Mouse (Mus musculus): Measurements from ENCODE around the gene Enpp6. TPM values are rescaled to one million over a fixed set of nuclear protein-coding genes. Genes with fewer than 3 reads are reported as not detected.

Enpp6 gene
- polyA plus RNA-seq, 1 experiment from 2014 or later: 6.1 TPM

DNA sequence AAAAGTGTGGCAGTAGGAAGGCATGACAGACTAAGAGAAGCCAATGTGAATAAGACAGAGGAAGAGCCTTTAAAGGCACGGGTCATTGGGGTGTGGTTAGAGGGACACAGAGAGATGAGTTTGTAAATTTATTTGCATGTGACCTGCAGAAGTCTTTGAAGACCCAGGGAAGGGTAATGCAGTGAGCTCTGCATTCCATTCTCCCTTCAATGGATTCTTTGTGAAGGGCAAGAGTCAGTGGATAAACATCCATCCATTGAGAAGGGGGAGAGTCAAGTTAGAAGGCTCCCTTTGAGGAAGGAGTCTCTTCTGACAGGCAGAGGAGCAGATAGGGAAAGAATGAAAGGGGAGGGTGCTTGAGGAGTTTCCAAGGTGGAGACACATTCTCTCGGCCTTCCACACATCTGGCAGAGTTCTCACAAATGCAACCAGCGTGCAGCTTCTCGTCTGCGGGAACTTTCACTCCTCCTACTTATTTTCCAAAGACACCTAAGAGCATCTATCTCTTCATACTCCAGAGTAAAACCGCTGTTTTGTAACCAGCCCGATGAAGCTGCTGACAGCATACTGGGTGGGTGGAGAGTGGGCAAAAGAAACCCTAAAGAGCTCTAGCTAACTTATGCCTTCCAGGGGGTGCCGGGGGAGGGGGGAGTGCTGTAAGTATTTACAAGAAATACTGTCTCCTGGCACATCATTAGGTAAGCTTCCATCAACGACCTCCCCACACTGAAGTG, 9.4 kb downstream of the Enpp6 start:
- Histone ChIP-seq H3K9me3 (ENCODE audit: control insufficient read depth, low read length) (no peaks in the 10 kb centered on the region), H3K9ac (ENCODE audit: low read length) (no peak overlapping the region), H3K4me3 (ENCODE audit: control insufficient read depth in 1 of 2, insufficient read depth in 1 of 2, low read depth in 1 of 2, low read length in 2 of 2) (no peak overlapping the region), H3K27ac (replicated peaks in 1 of 2; ENCODE audit: control insufficient read depth in 1 of 2, insufficient read depth in 1 of 2, low read depth in 2 of 2, low read length in 2 of 2) (no peak overlapping the region), H3K36me3 (ENCODE audit: control insufficient read depth, insufficient read depth, low read length) (no peaks in the 10 kb centered on the region), H3K4me1 (ENCODE audit: control insufficient read depth in 2 of 2, insufficient read depth in 2 of 2, low read length in 2 of 2) (no peaks in the 10 kb centered on the region; a peak in 1 of 4 replicates), H3K4me2 (ENCODE audit: low read length) (no peak overlapping the region), H3K27me3 (ENCODE audit: control insufficient read depth, insufficient read depth, low read length) (no peaks in the 10 kb centered on the region)
- WGBS: 43% methylated on average over 9 of the region's 9 CpGs
- ATAC-seq (ENCODE audit: insufficient number of reproducible peaks, insufficient read depth, low FRiP score, low read depth): no peak

DNA sequence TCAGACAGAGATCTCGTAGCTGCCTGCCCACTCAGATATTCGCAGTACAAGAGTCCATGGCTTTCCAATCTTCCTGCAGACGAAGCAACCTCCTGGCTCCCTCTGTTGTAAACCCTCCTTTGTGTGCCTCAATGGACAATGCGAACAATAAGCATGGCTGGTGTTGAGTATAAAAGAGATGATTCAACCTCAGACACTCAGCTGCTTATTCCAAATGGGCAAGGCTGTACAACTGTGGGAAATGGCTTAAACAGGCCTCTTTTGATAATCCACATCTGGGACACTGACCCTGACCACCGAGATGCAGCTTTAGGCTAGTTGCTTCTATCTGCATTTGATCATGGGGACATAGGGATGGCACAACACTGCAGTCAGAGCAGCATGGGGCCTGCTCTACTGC, 19.0 kb downstream of the Enpp6 start:
- Histone ChIP-seq H3K27ac (replicated peaks in 1 of 2; ENCODE audit: control insufficient read depth in 1 of 2, insufficient read depth in 1 of 2, low read depth in 2 of 2, low read length in 2 of 2) (no peak overlapping the region), H3K4me3 (ENCODE audit: control insufficient read depth in 1 of 2, insufficient read depth in 1 of 2, low read depth in 1 of 2, low read length in 2 of 2) (no peak overlapping the region), H3K36me3 (ENCODE audit: control insufficient read depth, insufficient read depth, low read length) (no peaks in the 10 kb centered on the region), H3K4me1 (ENCODE audit: control insufficient read depth in 2 of 2, insufficient read depth in 2 of 2, low read length in 2 of 2) (no peaks in the 10 kb centered on the region), H3K27me3 (ENCODE audit: control insufficient read depth, insufficient read depth, low read length) (no peaks in the 10 kb centered on the region), H3K9ac (ENCODE audit: low read length) (no peak overlapping the region), H3K9me3 (ENCODE audit: control insufficient read depth, low read length) (no peaks in the 10 kb centered on the region), H3K4me2 (ENCODE audit: low read length) (no peak overlapping the region)
- no peak for ATAC-seq (ENCODE audit: insufficient number of reproducible peaks, insufficient read depth, low FRiP score, low read depth)
- 72% methylated on average over 5 of the region's 5 CpGs for WGBS

DNA sequence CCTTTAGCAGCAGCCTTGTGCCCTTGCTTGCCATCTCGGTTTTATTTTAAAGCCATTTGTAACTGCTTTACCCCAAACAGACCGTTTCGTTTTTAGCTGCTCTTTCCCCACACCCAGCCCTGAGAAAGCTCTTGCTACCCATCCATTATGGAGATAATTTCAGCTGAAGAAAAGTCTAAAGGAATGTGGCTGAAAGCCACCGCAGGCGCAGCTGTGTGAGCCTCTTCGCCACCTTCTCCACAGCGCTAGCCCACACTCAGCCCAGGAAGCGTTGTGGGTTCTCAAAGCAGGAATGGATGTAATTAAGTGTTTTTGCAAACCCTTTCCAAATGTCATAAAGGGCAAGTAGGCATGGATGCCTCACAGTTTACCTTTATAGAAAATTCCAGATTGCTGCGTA, 20.1 kb downstream of the Enpp6 start:
- H3K4me1 ChIP-seq (ENCODE audit: control insufficient read depth in 2 of 2, insufficient read depth in 2 of 2, low read length in 2 of 2): no peaks in the 10 kb centered on the region
- no peak overlapping the region for H3K4me3 ChIP-seq (ENCODE audit: control insufficient read depth in 1 of 2, insufficient read depth in 1 of 2, low read depth in 1 of 2, low read length in 2 of 2)
- H3K9ac ChIP-seq (ENCODE audit: low read length): no peak overlapping the region
- ATAC-seq (ENCODE audit: insufficient number of reproducible peaks, insufficient read depth, low FRiP score, low read depth): no peak
- H3K4me2 ChIP-seq (ENCODE audit: low read length): no peak overlapping the region
- 77% methylated on average over 9 of the region's 9 CpGs for WGBS
- H3K9me3 ChIP-seq (ENCODE audit: control insufficient read depth, low read length): no peaks in the 10 kb centered on the region
- H3K36me3 ChIP-seq (ENCODE audit: control insufficient read depth, insufficient read depth, low read length): no peaks in the 10 kb centered on the region
- H3K27ac ChIP-seq (replicated peaks in 1 of 2; ENCODE audit: control insufficient read depth in 1 of 2, insufficient read depth in 1 of 2, low read depth in 2 of 2, low read length in 2 of 2): no peak overlapping the region
- no peaks in the 10 kb centered on the region for H3K27me3 ChIP-seq (ENCODE audit: control insufficient read depth, insufficient read depth, low read length)

DNA sequence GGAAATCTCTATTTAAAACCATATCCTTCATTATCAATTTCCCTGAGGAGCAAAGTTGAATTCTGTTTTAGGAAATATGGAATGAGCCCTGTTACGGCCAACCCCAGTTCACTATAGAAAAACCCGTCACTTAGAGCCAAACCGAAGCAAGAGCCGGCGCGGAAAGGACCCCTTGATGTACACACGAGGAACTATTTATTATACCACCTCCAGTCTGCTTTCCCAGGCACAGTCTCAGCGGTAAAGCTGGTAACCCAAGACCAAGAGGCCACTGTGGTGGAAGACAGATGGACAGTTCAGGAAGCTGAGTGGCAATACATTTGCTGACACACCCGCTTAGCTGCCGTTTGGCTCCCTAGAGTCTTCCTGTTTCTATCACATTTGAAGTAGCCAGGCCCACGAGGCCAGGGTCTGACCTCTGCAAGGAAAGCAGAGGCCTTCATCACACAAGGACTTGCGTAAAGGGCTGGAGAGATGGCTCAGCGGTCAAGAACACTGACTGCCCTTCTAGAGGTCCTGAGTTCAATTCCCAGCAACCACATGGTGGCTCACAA, 21.6 kb downstream of the Enpp6 start:
- Histone ChIP-seq H3K9ac (ENCODE audit: low read length) (no peak overlapping the region), H3K9me3 (ENCODE audit: control insufficient read depth, low read length) (no peaks in the 10 kb centered on the region), H3K4me3 (ENCODE audit: control insufficient read depth in 1 of 2, insufficient read depth in 1 of 2, low read depth in 1 of 2, low read length in 2 of 2) (no peak overlapping the region), H3K4me2 (ENCODE audit: low read length) (no peak overlapping the region), H3K27me3 (ENCODE audit: control insufficient read depth, insufficient read depth, low read length) (no peaks in the 10 kb centered on the region), H3K36me3 (ENCODE audit: control insufficient read depth, insufficient read depth, low read length) (no peaks in the 10 kb centered on the region), H3K4me1 (ENCODE audit: control insufficient read depth in 2 of 2, insufficient read depth in 2 of 2, low read length in 2 of 2) (no peaks in the 10 kb centered on the region), H3K27ac (replicated peaks in 1 of 2; ENCODE audit: control insufficient read depth in 1 of 2, insufficient read depth in 1 of 2, low read depth in 2 of 2, low read length in 2 of 2) (no peak overlapping the region)
- 82% methylated on average over 13 of the region's 13 CpGs for WGBS
- no peak for ATAC-seq (ENCODE audit: insufficient number of reproducible peaks, insufficient read depth, low FRiP score, low read depth)

DNA sequence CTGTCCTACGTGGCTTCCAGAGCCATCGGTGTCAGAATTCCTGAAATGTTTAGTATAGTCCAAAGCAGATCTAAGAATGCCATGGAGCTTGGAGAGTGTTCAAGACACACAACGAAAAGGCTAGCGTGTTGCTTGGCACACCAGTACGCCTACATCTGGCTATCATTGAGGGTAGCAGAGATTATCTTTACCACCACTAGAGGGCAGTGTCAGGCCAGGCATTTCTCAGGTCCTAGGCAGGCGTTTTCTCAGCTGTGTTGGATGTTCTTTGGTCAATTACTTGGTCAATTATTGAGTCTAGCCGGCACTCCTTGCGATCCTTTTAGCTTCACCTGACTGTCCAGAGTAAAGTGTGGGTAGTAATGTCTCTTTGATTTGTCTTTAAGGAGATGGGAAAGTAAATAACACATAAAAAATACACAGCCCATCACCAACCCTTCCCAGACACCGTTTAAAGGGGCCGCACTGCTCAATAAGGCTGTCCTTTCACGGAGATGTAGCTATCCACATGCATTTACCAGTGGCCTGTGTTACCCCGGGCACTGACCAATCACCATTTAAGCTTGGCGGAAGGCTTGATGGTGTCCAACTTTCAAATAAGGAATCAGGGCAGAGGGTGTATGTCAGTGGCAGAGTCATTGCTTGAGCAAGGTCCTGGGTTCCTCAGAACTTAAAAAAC, 29.7 kb downstream of the Enpp6 start:
- no peak for ATAC-seq (ENCODE audit: insufficient number of reproducible peaks, insufficient read depth, low FRiP score, low read depth)
- Histone ChIP-seq H3K27ac (replicated peaks in 1 of 2; ENCODE audit: control insufficient read depth in 1 of 2, insufficient read depth in 1 of 2, low read depth in 2 of 2, low read length in 2 of 2) (no peak overlapping the region), H3K27me3 (ENCODE audit: control insufficient read depth, insufficient read depth, low read length) (peaks cover 18% of the 10 kb centered on the region; the same call in 1 of the 2 replicates), H3K4me1 (ENCODE audit: control insufficient read depth in 2 of 2, insufficient read depth in 2 of 2, low read length in 2 of 2) (no peaks in the 10 kb centered on the region), H3K4me3 (ENCODE audit: control insufficient read depth in 1 of 2, insufficient read depth in 1 of 2, low read depth in 1 of 2, low read length in 2 of 2) (no peak overlapping the region), H3K9me3 (ENCODE audit: control insufficient read depth, low read length) (no peaks in the 10 kb centered on the region), H3K36me3 (ENCODE audit: control insufficient read depth, insufficient read depth, low read length) (no peaks in the 10 kb centered on the region), H3K4me2 (ENCODE audit: low read length) (no peak overlapping the region), H3K9ac (ENCODE audit: low read length) (no peak overlapping the region)
- WGBS: 39% methylated on average over 13 of the region's 13 CpGs

DNA sequence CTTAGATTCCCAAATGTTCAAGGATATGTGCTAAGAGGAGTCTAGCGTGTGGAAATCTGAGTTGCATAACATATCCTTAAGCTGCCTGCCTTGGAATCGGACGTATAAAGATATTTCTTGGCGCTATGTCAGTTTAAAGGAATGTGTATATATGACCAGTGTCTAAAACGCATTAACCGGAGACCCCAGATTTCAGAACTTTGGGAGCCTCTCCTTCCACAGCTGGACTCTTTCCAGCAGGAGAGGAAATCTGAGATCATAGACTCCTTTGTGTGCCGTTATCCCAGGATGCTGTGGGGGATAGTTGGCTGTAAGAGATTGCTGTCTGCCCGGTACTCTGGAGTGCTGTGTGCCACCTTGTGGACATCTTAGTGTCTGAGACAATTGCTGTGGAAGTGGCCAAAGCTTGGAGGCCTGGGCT, 34.5 kb downstream of the Enpp6 start:
- H3K27me3 ChIP-seq (ENCODE audit: control insufficient read depth, insufficient read depth, low read length): peaks cover 11% of the 10 kb centered on the region; the same call in 1 of the 2 replicates
- no peak overlapping the region for H3K4me2 ChIP-seq (ENCODE audit: low read length)
- H3K9me3 ChIP-seq (ENCODE audit: control insufficient read depth, low read length): no peaks in the 10 kb centered on the region
- H3K9ac ChIP-seq (ENCODE audit: low read length): no peak overlapping the region
- ATAC-seq (ENCODE audit: insufficient number of reproducible peaks, insufficient read depth, low FRiP score, low read depth): no peak
- 58% methylated on average over 8 of the region's 8 CpGs for WGBS
- H3K4me3 ChIP-seq (ENCODE audit: control insufficient read depth in 1 of 2, insufficient read depth in 1 of 2, low read depth in 1 of 2, low read length in 2 of 2): no peak overlapping the region
- no peaks in the 10 kb centered on the region for H3K36me3 ChIP-seq (ENCODE audit: control insufficient read depth, insufficient read depth, low read length)
- peaks cover 0 to 7% of the 10 kb centered on the region in 2 experiments; a peak in 1 of 4 replicates for H3K4me1 ChIP-seq (ENCODE audit: control insufficient read depth in 2 of 2, insufficient read depth in 2 of 2, low read length in 2 of 2)
- no peak overlapping the region for H3K27ac ChIP-seq (replicated peaks in 1 of 2; ENCODE audit: control insufficient read depth in 1 of 2, insufficient read depth in 1 of 2, low read depth in 2 of 2, low read length in 2 of 2)

GRCm38 (mm10) chr8:47024612-47025011, 37.9 kb downstream of the Enpp6 start:
- ATAC-seq (ENCODE audit: insufficient number of reproducible peaks, insufficient read depth, low FRiP score, low read depth): no peak
- Histone ChIP-seq H3K9me3 (ENCODE audit: control insufficient read depth, low read length) (no peaks in the 10 kb centered on the region), H3K9ac (ENCODE audit: low read length) (no peak overlapping the region), H3K4me3 (ENCODE audit: control insufficient read depth in 1 of 2, insufficient read depth in 1 of 2, low read depth in 1 of 2, low read length in 2 of 2) (no peak overlapping the region), H3K4me2 (ENCODE audit: low read length) (no peak overlapping the region), H3K27ac (replicated peaks in 1 of 2; ENCODE audit: control insufficient read depth in 1 of 2, insufficient read depth in 1 of 2, low read depth in 2 of 2, low read length in 2 of 2) (no peak overlapping the region), H3K27me3 (ENCODE audit: control insufficient read depth, insufficient read depth, low read length) (0 out of 2 replicates have a peak, but pooled peaks cover 5% of the 10 kb centered on the region), H3K36me3 (ENCODE audit: control insufficient read depth, insufficient read depth, low read length) (no peaks in the 10 kb centered on the region), H3K4me1 (ENCODE audit: control insufficient read depth in 2 of 2, insufficient read depth in 2 of 2, low read length in 2 of 2) (peaks cover 2 to 7% of the 10 kb centered on the region in 2 experiments; a peak in 2 of 4 replicates)
- 31% methylated on average over 4 of the region's 4 CpGs for WGBS

Measured in heart, embryonic 14.5 days (tissue).